Mouse (Mus musculus) megakaryocyte, embryonic 14.5 days (primary cell): ENCODE results near the gene Scp2.

ENCODE experiments used
- FLI1 ChIP-seq: IDR thresholded peaks from 2 replicates; pipeline ENCODE4 v1.6.1; 2012; ENCODE audit warnings: low read length, inconsistent platforms, mixed read lengths
- GATA1 ChIP-seq: IDR thresholded peaks from 3 replicates; pipeline ENCODE4 v1.6.1; 2012; ENCODE audit warnings: mixed read lengths, low read length, inconsistent platforms, borderline replicate concordance

- no peak for TF ChIP-seq FLI1
- no peak for TF ChIP-seq GATA1
Observed at GRCm38 (mm10) chr4:108045136-108046107, 99.4 kb downstream of the Scp2 start.
